Mouse (Mus musculus) megakaryocyte, embryonic 14.5 days (primary cell): ENCODE measurements around the gene Ace3.

Source experiments
- FLI1 ChIP-seq: IDR thresholded peaks from 2 replicates; pipeline ENCODE4 v1.6.1; 2012; ENCODE audit warnings: low read length, inconsistent platforms, mixed read lengths
- GATA1 ChIP-seq: IDR thresholded peaks from 3 replicates; pipeline ENCODE4 v1.6.1; 2012; ENCODE audit warnings: mixed read lengths, low read length, inconsistent platforms, borderline replicate concordance

GRCm38 (mm10) chr11:105969516-105969915 is 25.0 kb upstream of the Ace3 start:
- TF ChIP-seq GATA1 (no peak), FLI1 (no peak)
